26 mouse cellular contexts compared by ENCODE assay signal in the genomic region with DNA sequence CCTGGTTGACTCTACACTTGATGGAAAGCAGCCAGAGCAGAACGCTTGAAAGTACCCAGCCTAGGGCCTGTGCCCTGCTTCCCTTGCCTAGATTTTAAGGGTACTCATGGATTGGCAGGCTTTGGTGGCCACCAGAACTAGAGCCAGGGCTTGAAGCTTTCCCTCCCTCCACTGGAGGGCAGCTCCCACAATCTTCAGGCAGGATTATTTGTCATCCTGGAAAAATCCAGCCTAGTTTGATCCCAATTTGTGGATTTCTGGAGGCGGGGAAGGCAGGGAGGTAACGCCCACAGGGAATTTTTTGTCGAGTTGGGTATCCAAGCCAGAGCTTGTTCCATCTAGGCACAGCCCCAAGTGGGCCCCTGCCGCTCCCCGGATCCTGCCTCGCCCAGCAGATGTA. TPM values are rescaled to one million over a fixed set of nuclear protein-coding genes. Genes with fewer than 3 reads are reported as not detected.
DNase-seq lines count a peak whose midpoint lies in the region; ATAC-seq and TF ChIP-seq lines count a peak whose summit lies in the region.
"Had no signal": no experiment of that assay in that cellular context is flagged by ENCODE, and none has a peak within 500 bp of the region (broad histone marks: within the 10 kb centered on the region; RNA-seq: fewer than 3 reads in every experiment).

No protein-coding gene starts in this region.

- no peaks in the 10 kb centered on the region for H3K27me3 ChIP-seq in heart, adult 2 months (ENCODE audit: control insufficient read depth, insufficient read depth, low read length)
- peaks cover 28% of the 10 kb centered on the region for H3K27me3 ChIP-seq in limb, embryonic 15.5 days
- H3K27me3 ChIP-seq in limb, embryonic 10.5 days (ENCODE audit: low read depth, poor library complexity, severe bottlenecking): peaks cover 43% of the 10 kb centered on the region
- peaks cover 24% of the 10 kb centered on the region for H3K27me3 ChIP-seq in liver, embryonic 11.5 days (replicated peaks; ENCODE audit: control insufficient read depth, insufficient read depth, low read length)

- intact Hi-C loops in heart, adult 2 months (cut with DNase I): no loop called here

- no peaks in the 10 kb centered on the region for H3K36me3 ChIP-seq in heart, adult 2 months (ENCODE audit: control insufficient read depth, insufficient read depth, low read length)
- no peaks in the 10 kb centered on the region for H3K36me3 ChIP-seq in limb, embryonic 15.5 days
- H3K36me3 ChIP-seq in limb, embryonic 10.5 days: no peaks in the 10 kb centered on the region
- no peaks in the 10 kb centered on the region for H3K36me3 ChIP-seq in liver, embryonic 11.5 days (ENCODE audit: control insufficient read depth, insufficient read depth, low read length)
- H3K36me3 ChIP-seq: embryonic facial prominence, embryonic 13.5 days; forebrain, embryonic 12.5 days; G1E; heart, embryonic 15.5 days; hindbrain, embryonic 13.5 days had no signal

- H3K4me2 ChIP-seq in limb, embryonic 15.5 days: no peak overlapping the region
- H3K4me2 ChIP-seq in liver, embryonic 11.5 days: no peak overlapping the region
- H3K4me2 ChIP-seq: embryonic facial prominence, embryonic 13.5 days; forebrain, embryonic 12.5 days; heart, embryonic 11.5 days; heart, embryonic 15.5 days; hindbrain, embryonic 13.5 days had no signal

- H3K27ac ChIP-seq in heart, adult 2 months: no peak overlapping the region
- no peak overlapping the region for H3K27ac ChIP-seq in limb, embryonic 15.5 days
- no peak overlapping the region for H3K27ac ChIP-seq in limb, embryonic 10.5 days
- no peak overlapping the region for H3K27ac ChIP-seq in liver, embryonic 11.5 days (ENCODE audit: low read depth, low read length)
- H3K27ac ChIP-seq: embryonic facial prominence, embryonic 13.5 days; forebrain, embryonic 12.5 days; heart, embryonic 15.5 days; hindbrain, embryonic 13.5 days had no signal

- TF ChIP-seq EP300 in heart, adult 2 months (IDR thresholded peaks at IDR 0.05; ENCODE audit: insufficient read depth, low read depth, low read length): no peak

- TF ChIP-seq CTCF in heart, adult 2 months (IDR thresholded peaks at IDR 0.05): peak; percentile 29

- TF ChIP-seq POLR2A in heart, adult 2 months (IDR thresholded peaks at IDR 0.05; ENCODE audit: insufficient read depth, low read depth, low read length): no peak

- H3K4me1 ChIP-seq in heart, adult 2 months (ENCODE audit: control insufficient read depth, insufficient read depth, low read length): no peaks in the 10 kb centered on the region; the same call in 1 of the 2 replicates
- H3K4me1 ChIP-seq in limb, embryonic 15.5 days: peaks cover 26% of the 10 kb centered on the region
- peaks cover 20% of the 10 kb centered on the region for H3K4me1 ChIP-seq in limb, embryonic 10.5 days
- H3K4me1 ChIP-seq in liver, embryonic 11.5 days (replicated peaks; ENCODE audit: control insufficient read depth, insufficient read depth, low read length): peaks cover 3% of the 10 kb centered on the region; the same call in 1 of the 2 replicates

- no peaks in the 10 kb centered on the region for H3K79me2 ChIP-seq in heart, adult 2 months (replicated peaks; ENCODE audit: control insufficient read depth, insufficient read depth, low read length)

- ATAC-seq in limb, embryonic 15.5 days (ENCODE audit: insufficient number of reproducible peaks, low FRiP score, low TSS enrichment, low read depth): no peak; the same call in 1 of the 2 replicates
- ATAC-seq in monocyte, adult 5-6 weeks (replicated peaks; ENCODE audit: insufficient number of reproducible peaks, low FRiP score, low TSS enrichment, poor library complexity, severe bottlenecking): no peak
- ATAC-seq in liver, embryonic 11.5 days (replicated peaks; ENCODE audit: low FRiP score): no peak
- ATAC-seq: activated CD4-positive, CD25-positive, alpha-beta regulatory T cell, adult 4 months; CD4-positive, CD25-positive, alpha-beta regulatory T cell, adult 4 months; forebrain, postnatal 0 days had no signal

- no peak for DNase-seq in heart, adult 2 months
- no peak for DNase-seq in heart, adult 8-10 months (ENCODE audit: low spot score)
- no peak for DNase-seq in limb, embryonic 10.5 days (ENCODE audit: low spot score)
- peak; percentile 56 for DNase-seq in 3T3-L1 (ENCODE audit: low read depth, low spot score)
- peak; percentile 70 for DNase-seq in NIH3T3 (ENCODE audit: low read depth)
- DNase-seq in liver, embryonic 11.5 days (ENCODE audit: low spot score): no peak
- DNase-seq: adrenal gland, adult 2 months; adrenal gland, postnatal 25 days; B cell, adult 2 months; cerebellum, adult 18-20 months; cerebellum, adult 9-11 months; cerebellum, postnatal 36 days; forebrain, postnatal 0 days; gastrocnemius, postnatal 10 days had no signal

- H3K9me3 ChIP-seq in limb, embryonic 15.5 days: no peaks in the 10 kb centered on the region
- H3K9me3 ChIP-seq in limb, embryonic 10.5 days (replicated peaks): no peaks in the 10 kb centered on the region
- no peaks in the 10 kb centered on the region for H3K9me3 ChIP-seq in liver, embryonic 11.5 days (ENCODE audit: control insufficient read depth, low read length)
- H3K9me3 ChIP-seq: embryonic facial prominence, embryonic 13.5 days; forebrain, embryonic 12.5 days; G1E; heart, embryonic 15.5 days; hindbrain, embryonic 13.5 days had no signal

- 66% methylated on average over 7 of the region's 7 CpGs for WGBS in heart, adult 2 months
- 57% methylated on average over 7 of the region's 7 CpGs for WGBS in limb, embryonic 15.5 days
- WGBS in limb, embryonic 10.5 days: 80% methylated on average over 7 of the region's 7 CpGs
- WGBS in liver, embryonic 11.5 days: 71% methylated on average over 7 of the region's 7 CpGs

- H3K9ac ChIP-seq in heart, adult 2 months (ENCODE audit: low read depth, low read length): no peak overlapping the region
- no peak overlapping the region for H3K9ac ChIP-seq in limb, embryonic 15.5 days
- H3K9ac ChIP-seq in liver, embryonic 11.5 days (ENCODE audit: low read depth, low read length): no peak overlapping the region
- H3K9ac ChIP-seq: embryonic facial prominence, embryonic 13.5 days; forebrain, embryonic 12.5 days; forebrain, postnatal 0 days; heart, embryonic 15.5 days; hindbrain, embryonic 13.5 days had no signal

- H3K4me3 ChIP-seq in heart, adult 2 months: no peak overlapping the region
- H3K4me3 ChIP-seq in limb, embryonic 15.5 days: peak overlapping the region; percentile 9; the same call in 1 of the 2 replicates
- H3K4me3 ChIP-seq in limb, embryonic 10.5 days: no peak overlapping the region
- H3K4me3 ChIP-seq in liver, embryonic 11.5 days (ENCODE audit: low read depth, low read length): no peak overlapping the region
- H3K4me3 ChIP-seq: embryonic facial prominence, embryonic 13.5 days; forebrain, embryonic 12.5 days; heart, embryonic 15.5 days; hindbrain, embryonic 13.5 days had no signal

RNA-seq across cellular contexts. Expression of gene Zfp385c, which starts 1.9 kb away (rescaled TPM):
- under 1 TPM; 0.34 to 0.48 TPM for total RNA-seq in heart, adult 2 months (2021)
- 0.59 and 0.61 TPM in 2 replicates for polyA plus RNA-seq in heart, adult 2 months (2012; rRNA removed)
- under 1 TPM; 0.09 to 0.53 (median 0.28) TPM for total RNA-seq in heart, adult 8-10 months (2022)
- polyA plus RNA-seq in limb, embryonic 15.5 days (2015; fragmentation: Nextera tagmentation; extraction: Ambion mirVana): 1.4 and 1.8 TPM in 2 replicates
- polyA plus RNA-seq in limb, embryonic 10.5 days (2016; fragmentation: Nextera tagmentation; extraction: Ambion mirVana): 0.15 and 0.16 TPM in 2 replicates
- 0.32 to 0.76 TPM (median 0.49 TPM) in 3 replicates for total RNA-seq in monocyte, adult 5-6 weeks (2017)
- polyA plus RNA-seq in liver, embryonic 11.5 days (2014; fragmentation: Nextera tagmentation; extraction: Ambion mirVana): not detected in 2 replicates
- polyA plus RNA-seq: G1E had no signal

RNA-seq across cellular contexts. Expression of gene Dhx58, which starts 13.7 kb away (rescaled TPM):
- under 1 TPM; 0.55 to 0.70 TPM for total RNA-seq in heart, adult 2 months (2021)
- 2.8 and 3.0 TPM in 2 replicates for polyA plus RNA-seq in heart, adult 2 months (2012; rRNA removed)
- 1 to 10 TPM in 1 of 4 experiments, under 1 TPM in 3; 0.38 to 1.1 (median 0.78) TPM for total RNA-seq in heart, adult 8-10 months (2022)
- polyA plus RNA-seq in limb, embryonic 15.5 days (2015; fragmentation: Nextera tagmentation; extraction: Ambion mirVana): 2.9 and 3.6 TPM in 2 replicates
- 3.1 and 4.4 TPM in 2 replicates for polyA plus RNA-seq in limb, embryonic 10.5 days (2016; fragmentation: Nextera tagmentation; extraction: Ambion mirVana)
- 26.9 to 31.5 TPM (median 28.6 TPM) in 3 replicates for total RNA-seq in monocyte, adult 5-6 weeks (2017)
- polyA plus RNA-seq in liver, embryonic 11.5 days (2014; fragmentation: Nextera tagmentation; extraction: Ambion mirVana): 2.5 and 3.7 TPM in 2 replicates

RNA-seq across cellular contexts. Expression of gene Kat2a, which starts 21.9 kb away (rescaled TPM):
- 10 to 100 TPM; 13.1 to 14.0 TPM for total RNA-seq in heart, adult 2 months (2021)
- polyA plus RNA-seq in heart, adult 2 months (2012; rRNA removed): 18.9 and 21.7 TPM in 2 replicates
- total RNA-seq in heart, adult 8-10 months (2022): 10 to 100 TPM; 12.3 to 14.0 (median 13.1) TPM
- polyA plus RNA-seq in limb, embryonic 15.5 days (2015; fragmentation: Nextera tagmentation; extraction: Ambion mirVana): 48.2 and 50.4 TPM in 2 replicates
- polyA plus RNA-seq in limb, embryonic 10.5 days (2016; fragmentation: Nextera tagmentation; extraction: Ambion mirVana): 77.2 and 87.7 TPM in 2 replicates
- total RNA-seq in monocyte, adult 5-6 weeks (2017): 6.1 to 9.9 TPM (median 7.1 TPM) in 3 replicates
- polyA plus RNA-seq in liver, embryonic 11.5 days (2014; fragmentation: Nextera tagmentation; extraction: Ambion mirVana): 66.3 and 75.7 TPM in 2 replicates

RNA-seq across cellular contexts. Expression of gene Hspb9, which starts 23.3 kb away (rescaled TPM):
- not detected for total RNA-seq in heart, adult 2 months (2021)
- polyA plus RNA-seq in heart, adult 2 months (2012; rRNA removed): 0.50 and 0.62 TPM in 2 replicates
- total RNA-seq in heart, adult 8-10 months (2022): under 1 TPM in 1 of 4 experiments, not detected in 3; 0.37 TPM
- polyA plus RNA-seq in limb, embryonic 15.5 days (2015; fragmentation: Nextera tagmentation; extraction: Ambion mirVana): 0.32 and 0.57 TPM in 2 replicates
- polyA plus RNA-seq in limb, embryonic 10.5 days (2016; fragmentation: Nextera tagmentation; extraction: Ambion mirVana): 0.31 and 0.56 TPM in 2 replicates
- total RNA-seq in monocyte, adult 5-6 weeks (2017): not detected in 3 replicates
- polyA plus RNA-seq in liver, embryonic 11.5 days (2014; fragmentation: Nextera tagmentation; extraction: Ambion mirVana): 0.27 and 0.30 TPM in 2 replicates
- total RNA-seq: adrenal gland, adult 2 months; adrenal gland, postnatal 25 days; forebrain, postnatal 0 days; gastrocnemius, postnatal 10 days; heart, postnatal 14 days; hematopoietic stem cell, adult 5-6 weeks had no signal
- polyA plus RNA-seq: adrenal gland, adult 2 months; embryonic facial prominence, embryonic 13.5 days; heart, embryonic 11.5 days; heart, embryonic 15.5 days; hindbrain, embryonic 13.5 days had no signal

RNA-seq across cellular contexts. Expression of gene Rab5c, which starts 47.6 kb away (rescaled TPM):
- 10 to 100 TPM; 53.0 to 56.3 TPM for total RNA-seq in heart, adult 2 months (2021)
- polyA plus RNA-seq in heart, adult 2 months (2012; rRNA removed): 69.3 and 97.8 TPM in 2 replicates
- total RNA-seq in heart, adult 8-10 months (2022): 10 to 100 TPM; 47.1 to 62.6 (median 51.0) TPM
- polyA plus RNA-seq in limb, embryonic 15.5 days (2015; fragmentation: Nextera tagmentation; extraction: Ambion mirVana): 19.7 and 30.8 TPM in 2 replicates
- 13.1 and 16.8 TPM in 2 replicates for polyA plus RNA-seq in limb, embryonic 10.5 days (2016; fragmentation: Nextera tagmentation; extraction: Ambion mirVana)
- 163 to 176 TPM (median 171 TPM) in 3 replicates for total RNA-seq in monocyte, adult 5-6 weeks (2017)
- 51.2 TPM in 2 replicates for polyA plus RNA-seq in liver, embryonic 11.5 days (2014; fragmentation: Nextera tagmentation; extraction: Ambion mirVana)

Comparison
In these comparisons a context has a peak if more than half of its experiments do, and no peak if none do; other contexts are left out.
1. DNase-seq: peak in 3T3-L1 (single experiment) and NIH3T3 (single experiment); none in heart, adult 2 months (0 of 2), heart, adult 8-10 months (single experiment), limb, embryonic 10.5 days (single experiment) and liver, embryonic 11.5 days (single experiment).